ENCODE assay signal across 10 mouse cellular contexts in the genomic region with DNA sequence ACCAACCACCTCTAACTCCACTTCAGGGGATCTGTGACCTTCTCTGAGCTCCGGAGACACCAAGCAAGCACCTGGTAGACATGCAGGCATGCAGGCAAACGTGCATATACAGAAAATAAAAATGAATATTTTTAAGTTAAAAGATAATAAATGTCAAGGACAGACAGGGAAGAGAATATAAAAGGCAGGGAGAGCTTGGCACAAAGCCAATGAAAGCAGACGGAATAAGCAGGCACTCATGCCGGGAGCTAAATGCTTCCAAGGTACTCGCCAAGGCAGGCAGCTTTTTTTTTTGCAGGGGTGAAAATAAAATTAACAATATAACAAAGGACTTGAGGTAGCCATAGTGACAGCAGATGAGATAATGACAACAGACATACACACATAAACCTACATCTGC. TPM values are rescaled to one million over a fixed set of nuclear protein-coding genes. Genes with fewer than 3 reads are reported as not detected.
A peak's percentile ranks its signal among the peaks of the same experiment; 100 is the strongest.
DNase-seq lines count a peak whose midpoint lies in the region; ATAC-seq and TF ChIP-seq lines count a peak whose summit lies in the region.
"Had no signal": no experiment of that assay in that cellular context is flagged by ENCODE, and none has a peak within 500 bp of the region (broad histone marks: within the 10 kb centered on the region; RNA-seq: fewer than 3 reads in every experiment).

No protein-coding gene starts in this region.

- no peak for DNase-seq in forebrain, embryonic 10.5 days (ENCODE audit: extremely low spot score, low spot score)
- DNase-seq in lung, postnatal 10 days = peak; percentile 20
- DNase-seq in lung, adult 2 months = no peak
- peak; percentile 79 to 84 for DNase-seq in cerebellum, postnatal 10 days
- DNase-seq in frontal cortex, postnatal 25 days (ENCODE audit: low spot score in 2 of 2) = no peak

- no peak overlapping the region for H3K4me2 ChIP-seq in forebrain, embryonic 13.5 days
- peak overlapping the region; percentile 24 for H3K4me2 ChIP-seq in myocyte (ENCODE audit: low read depth)
- H3K4me2 ChIP-seq: hindbrain, embryonic 13.5 days had no signal

- no peak overlapping the region for H3K4me3 ChIP-seq in forebrain, embryonic 13.5 days
- H3K4me3 ChIP-seq in forebrain, embryonic 10.5 days = no peak overlapping the region
- H3K4me3 ChIP-seq in lung, adult 2 months (replicated peaks; ENCODE audit: extremely low read depth, low read depth, low read length) = no peak overlapping the region
- no peak overlapping the region for H3K4me3 ChIP-seq in myocyte
- H3K4me3 ChIP-seq: hindbrain, embryonic 13.5 days had no signal

- H3K36me3 ChIP-seq in forebrain, embryonic 13.5 days (ENCODE audit: poor library complexity, severe bottlenecking) = peaks cover 7% of the 10 kb centered on the region; the same call in 1 of the 2 replicates
- H3K36me3 ChIP-seq in forebrain, embryonic 10.5 days (replicated peaks) = peaks cover 26% of the 10 kb centered on the region
- no peaks in the 10 kb centered on the region for H3K36me3 ChIP-seq in myocyte (ENCODE audit: control insufficient read depth, insufficient read depth)

- peak overlapping the region; percentile 53; the same call in 1 of the 2 replicates for H3K27ac ChIP-seq in forebrain, embryonic 13.5 days
- no peak overlapping the region for H3K27ac ChIP-seq in forebrain, embryonic 10.5 days
- H3K27ac ChIP-seq: hindbrain, embryonic 13.5 days; liver, embryonic 14.5 days had no signal

- ATAC-seq in forebrain, embryonic 13.5 days = peak; percentile 68
- ATAC-seq in inflammation-experienced regulatory T-cells, adult 6 months = no peak

- no peaks in the 10 kb centered on the region for H3K9me3 ChIP-seq in forebrain, embryonic 13.5 days (replicated peaks)
- H3K9me3 ChIP-seq in forebrain, embryonic 10.5 days = no peaks in the 10 kb centered on the region
- H3K9me3 ChIP-seq: hindbrain, embryonic 13.5 days had no signal

- 40% methylated on average over 5 of the region's 5 CpGs for WGBS in forebrain, embryonic 13.5 days
- 87% methylated on average over 5 of the region's 5 CpGs for WGBS in forebrain, embryonic 10.5 days
- 35% methylated on average over 5 of the region's 5 CpGs for WGBS in lung, adult 2 months

- no peak overlapping the region for H3K9ac ChIP-seq in forebrain, embryonic 13.5 days
- H3K9ac ChIP-seq: hindbrain, embryonic 13.5 days; liver, embryonic 14.5 days had no signal

- TF ChIP-seq POLR2A in lung, adult 2 months (IDR thresholded peaks at IDR 0.05; ENCODE audit: borderline replicate concordance, extremely low read depth, low read depth, low read length) = no peak
- no peak for TF ChIP-seq POLR2A in myocyte (IDR thresholded peaks at IDR 0.05; ENCODE audit: insufficient read length, low read depth)

- H3ac ChIP-seq in myocyte (ENCODE audit: control insufficient read depth, insufficient read length) = no peak overlapping the region

- no peaks in the 10 kb centered on the region for H3K27me3 ChIP-seq in forebrain, embryonic 13.5 days
- no peaks in the 10 kb centered on the region for H3K27me3 ChIP-seq in forebrain, embryonic 10.5 days (ENCODE audit: poor library complexity, severe bottlenecking)
- H3K27me3 ChIP-seq in myocyte (ENCODE audit: control insufficient read depth, insufficient read depth, insufficient read length) = no peaks in the 10 kb centered on the region
- H3K27me3 ChIP-seq: hindbrain, embryonic 13.5 days had no signal

- 0 out of 2 replicates have a peak, but pooled peaks cover 3% of the 10 kb centered on the region for H3K4me1 ChIP-seq in forebrain, embryonic 13.5 days
- no peaks in the 10 kb centered on the region for H3K4me1 ChIP-seq in forebrain, embryonic 10.5 days
- no peaks in the 10 kb centered on the region for H3K4me1 ChIP-seq in lung, adult 2 months (ENCODE audit: control insufficient read depth, insufficient read depth, low read length)

- TF ChIP-seq CTCF in lung, adult 2 months (IDR thresholded peaks at IDR 0.05; ENCODE audit: insufficient read depth, low read length) = no peak

- H3K79me2 ChIP-seq in myocyte (ENCODE audit: control insufficient read depth, insufficient read depth) = no peaks in the 10 kb centered on the region

TF ChIP-seq in myocyte, 11 proteins besides CTCF, POLR2A, EP300 and RAD21:
- TF ChIP-seq E2F4 (IDR thresholded peaks at IDR 0.05; ENCODE audit: insufficient read depth) (no peak), MAX (IDR thresholded peaks at IDR 0.05; ENCODE audit: low read depth) (no peak), CEBPB (IDR thresholded peaks at IDR 0.05; ENCODE audit: insufficient read depth, poor library complexity, severe bottlenecking) (no peak), MYOD1 (IDR thresholded peaks at IDR 0.05; ENCODE audit: control insufficient read depth in 1 of 3, insufficient read length in 2 of 3, low read depth in 2 of 3) (no peak), USF1 (IDR thresholded peaks at IDR 0.05; ENCODE audit: low read depth) (no peak), POLR2AphosphoS2 (IDR thresholded peaks at IDR 0.05; ENCODE audit: insufficient read length, low read depth) (no peak), REST (IDR thresholded peaks at IDR 0.05; ENCODE audit: insufficient read depth, insufficient read length) (no peak), TCF12 (IDR thresholded peaks at IDR 0.05; ENCODE audit: insufficient read depth, poor library complexity, severe bottlenecking) (no peak), TCF3 (IDR thresholded peaks at IDR 0.05; ENCODE audit: insufficient read length, low read depth) (no peak), SRF (IDR thresholded peaks at IDR 0.05; ENCODE audit: control insufficient read depth, insufficient read length, low read depth) (no peak), MYOG (IDR thresholded peaks at IDR 0.05; ENCODE audit: control insufficient read depth in 1 of 3, insufficient read depth in 1 of 3, insufficient read length in 2 of 3, low read depth in 2 of 3) (no peak)

RNA-seq across cellular contexts. Expression of gene Sec61a2, which starts 10.9 kb away (rescaled TPM):
- polyA plus RNA-seq in forebrain, embryonic 13.5 days (2015; fragmentation: Nextera tagmentation; extraction: Ambion mirVana) = 80.4 and 88.6 TPM in 2 replicates
- polyA plus RNA-seq in forebrain, embryonic 10.5 days (2016; fragmentation: Nextera tagmentation; extraction: Ambion mirVana) = 80.6 and 91.9 TPM in 2 replicates
- 20.7 and 37.4 TPM in 2 replicates for polyA plus RNA-seq in lung, adult 2 months (2012; rRNA removed)
- 28.2 TPM for polyA plus RNA-seq in myocyte (2012; fragmentation: generic; extraction: Trizol)
- polyA plus RNA-seq in inflammation-experienced regulatory T-cells, adult 6 months (2017; shearing (Covaris generic)) = 10 to 100 TPM; 13.5 to 27.1 (median 15.8) TPM

RNA-seq across cellular contexts. Expression of gene Dhtkd1, which starts 36.5 kb away (rescaled TPM):
- 4.2 and 4.6 TPM in 2 replicates for polyA plus RNA-seq in forebrain, embryonic 13.5 days (2015; fragmentation: Nextera tagmentation; extraction: Ambion mirVana)
- 5.5 and 5.8 TPM in 2 replicates for polyA plus RNA-seq in forebrain, embryonic 10.5 days (2016; fragmentation: Nextera tagmentation; extraction: Ambion mirVana)
- 1.3 and 2.1 TPM in 2 replicates for polyA plus RNA-seq in lung, adult 2 months (2012; rRNA removed)
- polyA plus RNA-seq in myocyte (2012; fragmentation: generic; extraction: Trizol) = 0.12 TPM
- under 1 TPM in 2 of 3 experiments, not detected in 1; 0.12 to 0.33 TPM for polyA plus RNA-seq in inflammation-experienced regulatory T-cells, adult 6 months (2017; shearing (Covaris generic))

RNA-seq across cellular contexts. Expression of gene Gm13199, which starts 43.4 kb away (rescaled TPM):
- 2.0 and 2.3 TPM in 2 replicates for polyA plus RNA-seq in forebrain, embryonic 13.5 days (2015; fragmentation: Nextera tagmentation; extraction: Ambion mirVana)
- polyA plus RNA-seq in forebrain, embryonic 10.5 days (2016; fragmentation: Nextera tagmentation; extraction: Ambion mirVana) = 1.3 and 2.0 TPM in 2 replicates
- 1.3 and 1.5 TPM in 2 replicates for polyA plus RNA-seq in lung, adult 2 months (2012; rRNA removed)
- 0.24 TPM for polyA plus RNA-seq in myocyte (2012; fragmentation: generic; extraction: Trizol)
- polyA plus RNA-seq in inflammation-experienced regulatory T-cells, adult 6 months (2017; shearing (Covaris generic)) = 1 to 10 TPM; 1.7 to 2.3 (median 1.8) TPM

RNA-seq across cellular contexts. Expression of gene Upf2, which starts 45.2 kb away (rescaled TPM):
- 9.9 and 10.7 TPM in 2 replicates for polyA plus RNA-seq in forebrain, embryonic 13.5 days (2015; fragmentation: Nextera tagmentation; extraction: Ambion mirVana)
- polyA plus RNA-seq in forebrain, embryonic 10.5 days (2016; fragmentation: Nextera tagmentation; extraction: Ambion mirVana) = 11.1 and 11.5 TPM in 2 replicates
- polyA plus RNA-seq in lung, adult 2 months (2012; rRNA removed) = 2.3 and 4.5 TPM in 2 replicates
- 3.8 TPM for polyA plus RNA-seq in myocyte (2012; fragmentation: generic; extraction: Trizol)
- polyA plus RNA-seq in inflammation-experienced regulatory T-cells, adult 6 months (2017; shearing (Covaris generic)) = 10 to 100 TPM; 16.7 to 20.1 (median 17.3) TPM

Comparison
In these comparisons a context has a peak if more than half of its experiments do, and no peak if none do; other contexts are left out.
1. DNase-seq: peak in lung, postnatal 10 days (single experiment) and cerebellum, postnatal 10 days (2 of 2); none in forebrain, embryonic 10.5 days (single experiment), lung, adult 2 months (single experiment) and frontal cortex, postnatal 25 days (0 of 2).